Mouse (Mus musculus) forebrain, embryonic 10.5 days (tissue): Measurements from ENCODE around the gene Csdc2. TPM values are rescaled to one million over a fixed set of nuclear protein-coding genes. Genes with fewer than 3 reads are reported as not detected.

Source experiments
- DNase-seq: peaks from one replicate; pipeline ENCODE4 v3.0.0-alpha.2; 2017; ENCODE audit warnings: low spot score; ENCODE audit errors: extremely low spot score
- H3K27ac ChIP-seq: fragments of 300-500 bp; sonication (generic); 2 replicates; pipeline ENCODE4 v1.5.1; 2016; ENCODE audit warnings: mild to moderate bottlenecking
- H3K27me3 ChIP-seq: fragments of 300-500 bp; sonication (generic); 2 replicates; pipeline ENCODE4 v1.6.1; 2016; ENCODE audit warnings: mild to moderate bottlenecking; ENCODE audit not compliant: poor library complexity, severe bottlenecking
- H3K36me3 ChIP-seq: fragments of 300-500 bp; sonication (generic); replicated peaks from 2 replicates; pipeline ENCODE4 v1.6.1; 2016; ENCODE audit warnings: mild to moderate bottlenecking, moderate library complexity
- H3K4me1 ChIP-seq: fragments of 300-500 bp; sonication (generic); 2 replicates; pipeline ENCODE4 v1.6.1; 2016
- H3K4me3 ChIP-seq: fragments of 300-500 bp; sonication (generic); 2 replicates; pipeline ENCODE4 v1.5.1; 2016; ENCODE audit warnings: mild to moderate bottlenecking, moderate library complexity
- H3K9me3 ChIP-seq: fragments of 300-500 bp; sonication (generic); 2 replicates; pipeline ENCODE4 v1.6.1; 2016; ENCODE audit warnings: mild to moderate bottlenecking, moderate library complexity
- WGBS: fragments of 180-500 bp; shearing (Covaris S2); methylation state at CpG from one replicate; pipeline ENCODE4 v1.1.7; 2016; 5-methylcytosine and 5-hydroxymethylcytosine counted together
- polyA plus RNA-seq: library from polyadenylated mRNA; unstranded; fragments of >200 nt; fragmentation: Nextera tagmentation; extraction: Ambion mirVana; gene quantifications from 2 replicates; pipeline ENCODE4 v1.2.1, GENCODE M21; 2016

Gene Csdc2
- polyA plus RNA-seq, 1 experiment from 2014 or later, result 10.7 TPM

GRCm38 (mm10) chr15:81949476-81950131, 13.0 kb downstream of the Csdc2 start:
- Histone ChIP-seq H3K4me1 (0 out of 2 replicates have a peak, but pooled peaks cover 6% of the 10 kb centered on the region), H3K27ac (no peak overlapping the region), H3K27me3 (no peaks in the 10 kb centered on the region), H3K36me3 (peaks cover 27% of the 10 kb centered on the region), H3K4me3 (no peak overlapping the region), H3K9me3 (no peaks in the 10 kb centered on the region; the same call in 1 of the 2 replicates)
- no peak for DNase-seq
- WGBS, result 76% methylated on average over 11 of the region's 11 CpGs

GRCm38 (mm10) chr15:81950716-81951115, 14.2 kb downstream of the Csdc2 start:
- Histone ChIP-seq H3K27me3 (no peaks in the 10 kb centered on the region), H3K36me3 (peaks cover 38% of the 10 kb centered on the region), H3K4me1 (0 out of 2 replicates have a peak, but pooled peaks cover 6% of the 10 kb centered on the region), H3K9me3 (no peaks in the 10 kb centered on the region; the same call in 1 of the 2 replicates), H3K27ac (no peak overlapping the region), H3K4me3 (no peak overlapping the region)
- WGBS, result 89% methylated on average over 5 of the region's 5 CpGs
- DNase-seq, result no peak

GRCm38 (mm10) chr15:81951159-81951558, 14.6 kb downstream of the Csdc2 start:
- Histone ChIP-seq H3K27me3 (no peaks in the 10 kb centered on the region), H3K4me1 (0 out of 2 replicates have a peak, but pooled peaks cover 6% of the 10 kb centered on the region), H3K4me3 (no peak overlapping the region), H3K36me3 (peaks cover 42% of the 10 kb centered on the region), H3K9me3 (no peaks in the 10 kb centered on the region; the same call in 1 of the 2 replicates), H3K27ac (no peak overlapping the region)
- 93% methylated on average over 9 of the region's 9 CpGs for WGBS
- no peak for DNase-seq

GRCm38 (mm10) chr15:81952310-81952709, 15.8 kb downstream of the Csdc2 start:
- no peak overlapping the region for H3K27ac ChIP-seq
- no peaks in the 10 kb centered on the region for H3K27me3 ChIP-seq
- 0 out of 2 replicates have a peak, but pooled peaks cover 6% of the 10 kb centered on the region for H3K4me1 ChIP-seq
- no peak for DNase-seq
- no peaks in the 10 kb centered on the region for H3K9me3 ChIP-seq
- no peak overlapping the region for H3K4me3 ChIP-seq
- WGBS, result 86% methylated on average over 4 of the region's 4 CpGs
- peaks cover 48% of the 10 kb centered on the region for H3K36me3 ChIP-seq

- Histone ChIP-seq H3K27me3 (no peaks in the 10 kb centered on the region), H3K9me3 (no peaks in the 10 kb centered on the region), H3K27ac (no peak overlapping the region), H3K4me3 (no peak overlapping the region), H3K4me1 (0 out of 2 replicates have a peak, but pooled peaks cover 3% of the 10 kb centered on the region), H3K36me3 (peaks cover 48% of the 10 kb centered on the region)
- 96% methylated on average over 9 of the region's 9 CpGs for WGBS
- no peak for DNase-seq
Measured at GRCm38 (mm10) chr15:81954151-81954583, 17.6 kb downstream of the Csdc2 start.

GRCm38 (mm10) chr15:81954716-81955115, 18.2 kb downstream of the Csdc2 start:
- DNase-seq, result no peak
- Histone ChIP-seq H3K4me3 (no peak overlapping the region), H3K27me3 (no peaks in the 10 kb centered on the region), H3K27ac (no peak overlapping the region), H3K36me3 (peaks cover 48% of the 10 kb centered on the region), H3K9me3 (no peaks in the 10 kb centered on the region), H3K4me1 (peaks cover 7% of the 10 kb centered on the region)
- 95% methylated on average over 6 of the region's 6 CpGs for WGBS

- Histone ChIP-seq H3K36me3 (peaks cover 48% of the 10 kb centered on the region), H3K9me3 (no peaks in the 10 kb centered on the region), H3K4me3 (no peak overlapping the region), H3K27me3 (no peaks in the 10 kb centered on the region), H3K4me1 (peaks cover 13% of the 10 kb centered on the region), H3K27ac (no peak overlapping the region)
- WGBS, result 93% methylated on average over 15 of the region's 15 CpGs
- DNase-seq, result no peak
Measured at GRCm38 (mm10) chr15:81955414-81955813, 18.9 kb downstream of the Csdc2 start.

- Histone ChIP-seq H3K9me3 (no peaks in the 10 kb centered on the region), H3K36me3 (peaks cover 44% of the 10 kb centered on the region), H3K4me1 (peaks cover 24% of the 10 kb centered on the region), H3K27ac (no peak overlapping the region), H3K27me3 (no peaks in the 10 kb centered on the region), H3K4me3 (no peak overlapping the region)
- 52% methylated on average over 8 of the region's 8 CpGs for WGBS
- peak; percentile 57 for DNase-seq
Measured at GRCm38 (mm10) chr15:81956457-81956856, 19.9 kb downstream of the Csdc2 start.

GRCm38 (mm10) chr15:81957598-81957997, 21.0 kb downstream of the Csdc2 start:
- 90% methylated on average over 11 of the region's 11 CpGs for WGBS
- H3K27ac ChIP-seq, result no peak overlapping the region
- H3K27me3 ChIP-seq, result no peaks in the 10 kb centered on the region
- no peaks in the 10 kb centered on the region for H3K9me3 ChIP-seq
- DNase-seq, result no peak
- H3K4me3 ChIP-seq, result no peak overlapping the region
- peaks cover 36% of the 10 kb centered on the region for H3K36me3 ChIP-seq
- H3K4me1 ChIP-seq, result peaks cover 25% of the 10 kb centered on the region

GRCm38 (mm10) chr15:81958906-81959305, 22.3 kb downstream of the Csdc2 start:
- no peak overlapping the region for H3K27ac ChIP-seq
- DNase-seq, result no peak
- WGBS, result 93% methylated on average over 3 of the region's 3 CpGs

GRCm38 (mm10) chr15:81960171-81961077, 23.9 kb downstream of the Csdc2 start, which contains the start of gene Pmm1:
Gene Pmm1, minus strand, starts transcription at chr15:81960930.
- peaks cover 30% of the 10 kb centered on the region for H3K4me1 ChIP-seq
- WGBS, result under 1% methylated on average over 77 of the region's 77 CpGs
- peak; percentile 99 for DNase-seq
- H3K27me3 ChIP-seq, result no peaks in the 10 kb centered on the region
- peaks cover 16% of the 10 kb centered on the region for H3K36me3 ChIP-seq
- H3K27ac ChIP-seq, result peak within 1 kb of the TSS; percentile 88
- H3K4me3 ChIP-seq, result peak within 1 kb of the TSS; percentile 79
- H3K9me3 ChIP-seq, result no peaks in the 10 kb centered on the region

More at GRCm38 (mm10) chr15:81958906-81959305, 22.3 kb downstream of the Csdc2 start:
- H3K27me3 ChIP-seq, result no peaks in the 10 kb centered on the region
- no peaks in the 10 kb centered on the region for H3K9me3 ChIP-seq
- peaks cover 25% of the 10 kb centered on the region for H3K4me1 ChIP-seq
- H3K4me3 ChIP-seq, result no peak overlapping the region
- H3K36me3 ChIP-seq, result peaks cover 31% of the 10 kb centered on the region

GRCm38 (mm10) chr15:81961078-81961451, 24.5 kb downstream of the Csdc2 start:
- Histone ChIP-seq H3K4me3 (peak overlapping the region; percentile 79), H3K27ac (peak overlapping the region; percentile 88), H3K4me1 (peaks cover 30% of the 10 kb centered on the region), H3K9me3 (no peaks in the 10 kb centered on the region), H3K27me3 (no peaks in the 10 kb centered on the region), H3K36me3 (peaks cover 10% of the 10 kb centered on the region)
- DNase-seq, result no peak
- 4% methylated on average over 8 of the region's 8 CpGs for WGBS
